Mouse (Mus musculus) C2C12 (cell line): ENCODE measurements around the gene Bcl2l13.

ENCODE experiments used
- CEBPB ChIP-seq: IDR thresholded peaks from one replicate; pipeline ENCODE4 v1.6.1; 2011; ENCODE audit warnings: low read depth, mild to moderate bottlenecking, control low read depth, moderate library complexity
- CTCF ChIP-seq: IDR thresholded peaks from one replicate; pipeline ENCODE4 v1.5.1; 2011; ENCODE audit not compliant: control insufficient read depth, insufficient read depth, insufficient read length
- MAX ChIP-seq: IDR thresholded peaks from one replicate; pipeline ENCODE4 v1.6.1; 2011; ENCODE audit warnings: mild to moderate bottlenecking, control low read depth
- MYOD1 ChIP-seq: IDR thresholded peaks from one replicate; pipeline ENCODE4 v1.6.1; 2011; ENCODE audit warnings: low read depth; ENCODE audit not compliant: control insufficient read depth, insufficient read length
- MYOG ChIP-seq: IDR thresholded peaks from one replicate; pipeline ENCODE4 v1.6.1; 2011; ENCODE audit not compliant: control insufficient read depth, insufficient read length; ENCODE audit errors: extremely low read depth
- USF1 ChIP-seq: IDR thresholded peaks from one replicate; pipeline ENCODE4 v1.6.1; 2011; ENCODE audit warnings: low read depth, mild to moderate bottlenecking, control low read depth, moderate library complexity

DNA sequence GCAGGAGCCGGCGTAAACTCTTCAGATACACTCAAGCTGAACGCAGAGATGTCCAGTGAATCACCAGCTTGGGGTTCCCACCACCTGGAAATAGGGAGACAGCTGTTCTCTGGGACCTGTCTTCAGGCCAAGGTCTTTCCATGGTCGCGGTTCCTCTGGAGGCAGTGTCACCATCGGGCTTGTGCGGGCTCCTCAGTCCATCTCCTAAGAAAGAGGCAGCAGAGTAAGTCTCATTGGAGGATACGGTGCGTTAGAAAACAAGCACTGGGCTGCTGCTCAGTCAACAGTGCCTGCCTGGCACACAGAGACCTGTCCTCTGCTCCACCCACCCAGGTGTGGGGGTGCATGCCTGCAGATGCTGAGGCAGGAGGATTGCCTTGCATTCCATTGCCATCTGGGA, 58.1 kb downstream of the Bcl2l13 start:
- TF ChIP-seq USF1, result no peak
- TF ChIP-seq MAX, result no peak
- TF ChIP-seq CTCF, result no peak
- no peak for TF ChIP-seq CEBPB
- TF ChIP-seq MYOG, result no peak
- TF ChIP-seq MYOD1, result no peak
